ENCODE assay signal across 1 mouse cellular context in genomic region chr19:61266246-61266615, GRCm38 (mm10).
TF ChIP-seq lines count a peak whose summit lies in the region.

No protein-coding gene starts in this region.

TF ChIP-seq in MEL, 35 proteins besides CTCF, POLR2A, EP300 and RAD21 (continued from another document):
- TF ChIP-seq GABPA (IDR thresholded peaks at IDR 0.05; ENCODE audit: low read depth, low read length) (no peak), SIN3A (IDR thresholded peaks at IDR 0.05; ENCODE audit: low read length) (no peak), JUND (IDR thresholded peaks at IDR 0.05; ENCODE audit: low read depth, low read length) (no peak), CHD1 (IDR thresholded peaks at IDR 0.05; ENCODE audit: low read depth, low read length) (no peak), TBP (IDR thresholded peaks at IDR 0.05; ENCODE audit: low read depth, low read length) (no peak), MAX (IDR thresholded peaks at IDR 0.05; ENCODE audit: low read length) (no peak), MEF2A (IDR thresholded peaks at IDR 0.05; ENCODE audit: extremely low read depth, insufficient replicate concordance, low read depth, low read length, poor library complexity, severe bottlenecking) (no peak), CHD2 (IDR thresholded peaks at IDR 0.05; ENCODE audit: low read length) (no peak), MYB (IDR thresholded peaks at IDR 0.05; ENCODE audit: low read depth, low read length) (no peak), NELFE (IDR thresholded peaks at IDR 0.05; ENCODE audit: low read depth, low read length) (no peak)
